Mouse (Mus musculus) olfactory bulb, adult 2 months (tissue): ENCODE data around the gene Rb1.

ENCODE experiments used
- CTCF ChIP-seq: fragments of 200-500 bp; IDR thresholded peaks from 2 replicates; pipeline ENCODE4 v1.5.1; 2012; ENCODE audit warnings: low read depth, mild to moderate bottlenecking, low read length, moderate library complexity; ENCODE audit not compliant: insufficient read depth
- POLR2A ChIP-seq: fragments of 200-500 bp; IDR thresholded peaks from 2 replicates; pipeline ENCODE4 v1.6.1; 2012; ENCODE audit warnings: mild to moderate bottlenecking, low read depth, low read length, moderate library complexity; ENCODE audit not compliant: insufficient read depth

DNA sequence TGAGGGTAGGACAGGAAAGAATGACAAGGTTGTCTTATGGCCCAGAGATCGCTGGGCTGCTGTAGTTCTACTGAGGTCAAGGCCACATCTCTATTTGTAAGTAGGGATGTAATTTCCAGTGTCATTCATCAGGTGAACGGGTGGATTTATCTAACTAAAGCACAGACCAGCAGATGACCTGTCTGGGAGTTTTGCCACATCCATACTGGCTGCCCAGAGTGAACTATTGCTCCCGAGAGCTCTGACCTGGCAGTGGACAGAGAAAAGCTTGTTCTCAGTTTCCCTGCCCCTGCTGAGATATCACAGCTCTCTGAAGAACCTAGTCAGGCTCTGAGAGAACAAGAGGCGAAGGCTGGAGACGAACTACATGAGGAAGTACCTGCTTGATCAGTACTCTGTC lies 188.4 kb downstream of the Rb1 start:
- TF ChIP-seq POLR2A: no peak
- no peak for TF ChIP-seq CTCF
